Mouse (Mus musculus) spleen, adult 2 months (tissue): ENCODE data around the gene Smyd3.

Source experiments
- CTCF ChIP-seq: fragments of 200-500 bp; IDR thresholded peaks from 2 replicates; pipeline ENCODE4 v1.5.1; 2011; ENCODE audit warnings: mild to moderate bottlenecking, inconsistent platforms; ENCODE audit not compliant: insufficient read depth, insufficient read length, insufficient replicate concordance; ENCODE audit errors: extremely low read depth
- POLR2A ChIP-seq: fragments of 200-500 bp; IDR thresholded peaks from 2 replicates; pipeline ENCODE4 v1.6.1; 2011; ENCODE audit warnings: low read depth, low read length, inconsistent platforms

DNA sequence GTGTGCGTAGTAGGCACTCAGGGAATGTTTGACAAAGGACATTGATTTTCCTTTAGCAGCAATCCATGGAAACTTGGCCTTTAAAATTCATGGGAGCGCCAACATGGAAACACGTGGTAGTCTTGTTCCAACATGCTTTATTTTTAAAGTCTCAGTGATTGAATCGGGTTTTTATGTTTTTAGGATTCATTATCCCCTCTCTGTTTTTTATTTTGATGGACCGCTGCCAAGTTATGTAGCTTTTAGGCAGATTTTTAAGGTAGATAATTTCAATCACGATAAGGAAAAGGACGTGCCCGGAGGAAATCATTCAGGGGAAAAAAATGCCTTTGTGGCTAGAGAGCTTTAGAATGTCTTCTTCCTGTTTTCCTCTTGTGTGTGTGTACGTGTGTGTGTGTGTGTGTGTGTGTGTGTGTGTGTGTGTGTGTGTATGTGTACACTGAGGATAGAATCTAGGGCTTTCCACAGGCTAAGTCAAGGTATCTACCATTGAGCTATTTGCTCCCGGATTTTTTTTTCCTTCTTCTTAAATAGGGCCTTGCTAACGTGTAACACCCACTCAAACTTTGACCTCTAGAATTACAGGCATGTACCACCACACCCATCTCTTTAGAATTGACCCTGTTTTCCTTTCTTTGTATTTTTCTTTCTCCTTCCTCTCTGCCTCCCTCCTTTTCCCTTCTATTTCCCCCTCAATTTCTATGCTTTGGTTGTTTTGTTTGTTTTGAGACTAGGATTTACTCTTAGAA lies 41.8 kb upstream of the Smyd3 start:
- TF ChIP-seq CTCF (no peak), POLR2A (no peak)
